Mouse (Mus musculus): Measurements from ENCODE around the gene Nkd1. TPM values are rescaled to one million over a fixed set of nuclear protein-coding genes. Genes with fewer than 3 reads are reported as not detected.

Nkd1 gene
- total and polyA plus RNA-seq, 3 experiments = 0.05 TPM; not detected in 2

DNA sequence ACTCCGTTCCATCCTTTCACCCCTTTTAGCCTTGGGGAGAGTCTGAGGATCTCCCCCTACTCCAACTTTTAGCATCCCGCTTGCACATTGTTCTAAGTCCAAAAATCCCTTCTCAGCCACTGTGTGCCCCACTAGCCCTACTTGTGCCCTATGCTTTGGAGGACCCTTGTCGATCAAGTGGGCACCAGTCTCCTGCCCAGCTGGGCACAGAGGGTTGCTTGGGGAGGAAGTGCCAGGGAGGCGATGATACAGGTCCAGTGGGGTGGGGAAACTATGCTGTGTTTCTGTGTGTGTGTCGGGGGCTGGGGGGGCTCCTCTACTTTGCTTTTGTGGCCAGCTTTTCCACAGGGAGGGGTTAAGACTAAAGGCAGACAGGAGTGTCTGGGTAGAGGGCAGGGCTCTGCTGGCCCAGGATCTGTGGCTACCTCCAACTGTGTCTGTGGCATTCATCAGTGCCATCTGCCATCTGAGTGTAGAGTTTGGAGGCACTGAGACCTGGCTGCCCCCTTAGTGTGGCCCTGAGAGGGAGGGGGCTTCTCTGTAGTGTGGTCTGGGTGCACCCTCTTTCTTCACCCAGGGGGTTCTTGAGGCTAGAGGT is 1.4 kb downstream of the Nkd1 start:
- TF ChIP-seq GATA2 (IDR thresholded peaks at IDR 0.05; ENCODE audit: borderline replicate concordance, low read depth, low read length) (no peak), POLR2AphosphoS5 (IDR thresholded peaks at IDR 0.05; ENCODE audit: insufficient replicate concordance, low read depth, low read length) (no peak), CTCF (IDR thresholded peaks at IDR 0.05; ENCODE audit: low read depth, low read length) (no peak), TAL1 (conservative IDR thresholded peaks at IDR 0.05; ENCODE audit: low read depth, low read length) (no peak), GATA1 (IDR thresholded peaks at IDR 0.05; ENCODE audit: borderline replicate concordance, low read length) (no peak)
- H3K4me3 ChIP-seq (ENCODE audit: low read depth, low read length) = no peak overlapping the region
- H3K36me3 ChIP-seq (replicated peaks) = no peaks in the 10 kb centered on the region
- H3K9me3 ChIP-seq (replicated peaks) = peaks cover 24% of the 10 kb centered on the region
- H3K4me1 ChIP-seq (ENCODE audit: insufficient read depth, low read depth, low read length) = no peaks in the 10 kb centered on the region
- no peak for ATAC-seq (ENCODE audit: extremely low read depth, insufficient number of reproducible peaks, low FRiP score, poor library complexity, severe bottlenecking)
- DNase-seq (ENCODE audit: low spot score) = no peak
- no peaks in the 10 kb centered on the region for H3K27me3 ChIP-seq (ENCODE audit: insufficient read depth, low read length)

DNA sequence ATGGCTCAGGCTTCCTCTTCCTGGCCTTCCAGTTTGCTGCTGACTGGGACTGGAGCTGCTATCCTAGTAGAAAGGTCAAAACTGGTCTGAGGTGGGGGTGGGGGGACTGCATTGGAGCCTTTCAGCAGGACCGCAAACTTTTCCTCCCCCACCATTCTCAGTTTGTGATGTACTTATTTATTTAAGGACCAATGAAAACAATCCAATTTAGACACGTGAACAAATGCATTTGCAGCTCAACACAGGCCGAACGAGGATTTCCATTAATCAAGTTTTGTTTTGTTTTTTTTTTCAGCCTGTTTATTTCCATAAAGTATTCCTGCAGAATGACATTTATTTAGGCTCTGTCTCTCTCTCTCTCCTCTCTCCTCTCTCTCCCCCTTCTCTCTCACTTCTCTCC is 2.5 kb downstream of the Nkd1 start:
- no peak for DNase-seq (ENCODE audit: low spot score)
- TF ChIP-seq GATA2 (IDR thresholded peaks at IDR 0.05; ENCODE audit: borderline replicate concordance, low read depth, low read length) (no peak), TAL1 (conservative IDR thresholded peaks at IDR 0.05; ENCODE audit: low read depth, low read length) (no peak), POLR2AphosphoS5 (IDR thresholded peaks at IDR 0.05; ENCODE audit: insufficient replicate concordance, low read depth, low read length) (no peak), CTCF (IDR thresholded peaks at IDR 0.05; ENCODE audit: low read depth, low read length) (no peak), GATA1 (IDR thresholded peaks at IDR 0.05; ENCODE audit: borderline replicate concordance, low read length) (no peak)
- H3K36me3 ChIP-seq (replicated peaks) = no peaks in the 10 kb centered on the region
- no peak for ATAC-seq (ENCODE audit: extremely low read depth, insufficient number of reproducible peaks, low FRiP score, poor library complexity, severe bottlenecking)
- H3K4me1 ChIP-seq (ENCODE audit: insufficient read depth, low read depth, low read length) = no peaks in the 10 kb centered on the region
- no peak overlapping the region for H3K4me3 ChIP-seq (ENCODE audit: low read depth, low read length)
- H3K9me3 ChIP-seq (replicated peaks) = peaks cover 27% of the 10 kb centered on the region
- H3K27me3 ChIP-seq (ENCODE audit: insufficient read depth, low read length) = no peaks in the 10 kb centered on the region

DNA sequence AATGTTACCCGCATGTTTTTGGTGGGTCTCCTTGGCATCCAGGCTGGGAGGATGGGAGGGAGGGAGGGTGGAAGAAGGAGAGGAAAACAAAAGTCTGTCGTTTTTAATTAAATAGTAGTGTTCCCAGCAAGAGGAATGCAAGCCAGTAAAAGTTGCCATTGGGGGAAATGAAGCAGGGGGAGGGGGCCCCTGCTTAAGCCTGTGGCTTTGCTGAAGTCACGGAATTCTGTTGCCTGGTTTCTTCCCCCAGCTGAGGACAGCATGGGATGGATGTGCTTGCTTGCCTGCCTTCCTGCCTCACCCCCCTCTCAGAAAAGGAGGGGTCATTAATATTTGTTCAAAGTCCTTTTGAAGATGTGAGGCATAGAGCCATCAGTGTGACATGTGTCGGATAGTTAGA is 3.0 kb downstream of the Nkd1 start:
- H3K27me3 ChIP-seq (ENCODE audit: insufficient read depth, low read length) = no peaks in the 10 kb centered on the region
- ATAC-seq (ENCODE audit: extremely low read depth, insufficient number of reproducible peaks, low FRiP score, poor library complexity, severe bottlenecking) = no peak
- DNase-seq (ENCODE audit: low spot score) = no peak
- peaks cover 27% of the 10 kb centered on the region for H3K9me3 ChIP-seq (replicated peaks)
- H3K36me3 ChIP-seq (replicated peaks) = no peaks in the 10 kb centered on the region
- TF ChIP-seq GATA2 (IDR thresholded peaks at IDR 0.05; ENCODE audit: borderline replicate concordance, low read depth, low read length) = no peak
- TF ChIP-seq CTCF (IDR thresholded peaks at IDR 0.05; ENCODE audit: low read depth, low read length) = no peak
- no peak for TF ChIP-seq POLR2AphosphoS5 (IDR thresholded peaks at IDR 0.05; ENCODE audit: insufficient replicate concordance, low read depth, low read length)
- no peak for TF ChIP-seq TAL1 (conservative IDR thresholded peaks at IDR 0.05; ENCODE audit: low read depth, low read length)
- no peak for TF ChIP-seq GATA1 (IDR thresholded peaks at IDR 0.05; ENCODE audit: borderline replicate concordance, low read length)
- H3K4me1 ChIP-seq (ENCODE audit: insufficient read depth, low read depth, low read length) = no peaks in the 10 kb centered on the region
- H3K4me3 ChIP-seq (ENCODE audit: low read depth, low read length) = no peak overlapping the region

DNA sequence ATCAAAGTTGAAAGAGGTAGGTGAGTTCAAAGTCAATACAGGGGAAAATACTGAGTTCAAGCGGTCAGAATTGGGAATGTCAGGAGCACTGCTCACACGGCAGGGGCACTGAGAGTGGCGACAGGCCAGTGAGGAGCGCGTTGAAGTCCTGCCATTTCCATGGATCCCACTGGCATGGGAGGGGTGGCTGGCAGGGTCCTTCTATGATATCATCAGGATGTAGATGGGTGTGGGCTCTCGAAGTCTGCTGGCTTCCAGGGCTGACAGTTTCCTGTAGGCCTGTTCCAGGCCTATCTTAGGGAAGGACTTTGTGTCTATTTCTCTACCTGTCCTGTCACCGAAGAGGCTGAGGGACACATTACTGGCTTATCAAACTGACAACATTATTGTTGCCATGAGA is 3.7 kb downstream of the Nkd1 start:
- Histone ChIP-seq H3K4me3 (ENCODE audit: low read depth, low read length) (no peak overlapping the region), H3K27me3 (ENCODE audit: insufficient read depth, low read length) (no peaks in the 10 kb centered on the region), H3K9me3 (replicated peaks) (peaks cover 27% of the 10 kb centered on the region), H3K36me3 (replicated peaks) (no peaks in the 10 kb centered on the region), H3K4me1 (ENCODE audit: insufficient read depth, low read depth, low read length) (no peaks in the 10 kb centered on the region)
- no peak for ATAC-seq (ENCODE audit: extremely low read depth, insufficient number of reproducible peaks, low FRiP score, poor library complexity, severe bottlenecking)
- DNase-seq (ENCODE audit: low spot score) = no peak
- no peak for TF ChIP-seq GATA1 (IDR thresholded peaks at IDR 0.05; ENCODE audit: borderline replicate concordance, low read length)
- TF ChIP-seq TAL1 (conservative IDR thresholded peaks at IDR 0.05; ENCODE audit: low read depth, low read length) = no peak
- no peak for TF ChIP-seq GATA2 (IDR thresholded peaks at IDR 0.05; ENCODE audit: borderline replicate concordance, low read depth, low read length)
- TF ChIP-seq POLR2AphosphoS5 (IDR thresholded peaks at IDR 0.05; ENCODE audit: insufficient replicate concordance, low read depth, low read length) = no peak
- no peak for TF ChIP-seq CTCF (IDR thresholded peaks at IDR 0.05; ENCODE audit: low read depth, low read length)

DNA sequence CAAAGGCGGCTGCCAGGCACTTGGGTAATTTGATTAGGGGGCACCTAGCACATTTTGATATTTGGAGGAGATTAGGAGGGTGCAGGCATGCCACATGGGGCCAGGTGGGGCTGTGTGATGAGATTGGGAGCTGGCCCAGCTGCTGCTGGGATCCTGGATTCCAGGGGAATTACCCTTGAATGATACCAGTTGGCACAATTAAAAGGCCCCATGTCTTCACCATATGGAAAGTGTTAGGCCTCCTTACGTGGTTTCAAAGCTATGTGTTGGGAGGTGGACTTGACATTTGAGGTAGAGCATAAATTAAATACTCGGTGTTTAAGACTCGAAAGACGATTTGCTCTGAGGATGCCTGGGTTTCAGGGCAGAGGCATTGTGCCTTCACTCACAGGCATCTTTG is 5.1 kb downstream of the Nkd1 start:
- Histone ChIP-seq H3K4me1 (ENCODE audit: insufficient read depth, low read depth, low read length) (no peaks in the 10 kb centered on the region), H3K4me3 (ENCODE audit: low read depth, low read length) (no peak overlapping the region), H3K9me3 (replicated peaks) (peaks cover 21% of the 10 kb centered on the region), H3K36me3 (replicated peaks) (no peaks in the 10 kb centered on the region), H3K27me3 (ENCODE audit: insufficient read depth, low read length) (no peaks in the 10 kb centered on the region)
- no peak for ATAC-seq (ENCODE audit: extremely low read depth, insufficient number of reproducible peaks, low FRiP score, poor library complexity, severe bottlenecking)
- TF ChIP-seq TAL1 (conservative IDR thresholded peaks at IDR 0.05; ENCODE audit: low read depth, low read length) (no peak), GATA2 (IDR thresholded peaks at IDR 0.05; ENCODE audit: borderline replicate concordance, low read depth, low read length) (no peak), GATA1 (IDR thresholded peaks at IDR 0.05; ENCODE audit: borderline replicate concordance, low read length) (no peak), CTCF (IDR thresholded peaks at IDR 0.05; ENCODE audit: low read depth, low read length) (no peak), POLR2AphosphoS5 (IDR thresholded peaks at IDR 0.05; ENCODE audit: insufficient replicate concordance, low read depth, low read length) (no peak)
- no peak for DNase-seq (ENCODE audit: low spot score)

DNA sequence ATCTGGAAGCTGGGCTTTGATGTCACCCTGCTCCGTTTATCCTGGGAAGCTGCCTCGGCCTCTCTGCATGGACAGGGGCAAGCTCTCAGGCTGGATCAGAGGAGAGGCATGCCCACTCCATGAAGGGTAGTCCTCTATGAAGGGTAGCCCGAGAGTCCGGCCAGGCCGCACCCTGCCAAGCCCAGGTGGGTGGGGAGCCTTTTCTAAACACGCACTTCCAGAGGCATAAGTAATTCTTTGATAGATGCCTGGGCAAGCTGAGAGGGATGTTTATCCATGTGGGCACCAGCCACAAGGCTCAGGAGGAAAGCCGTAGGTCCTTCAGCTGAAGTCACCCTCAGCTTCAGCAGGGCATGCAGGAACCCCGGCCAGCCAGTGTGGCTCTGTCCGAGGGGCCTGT is 7.0 kb downstream of the Nkd1 start:
- Histone ChIP-seq H3K4me3 (ENCODE audit: low read depth, low read length) (no peak overlapping the region), H3K36me3 (replicated peaks) (no peaks in the 10 kb centered on the region), H3K27me3 (ENCODE audit: insufficient read depth, low read length) (no peaks in the 10 kb centered on the region), H3K4me1 (ENCODE audit: insufficient read depth, low read depth, low read length) (no peaks in the 10 kb centered on the region), H3K9me3 (replicated peaks) (peaks cover 5% of the 10 kb centered on the region)
- no peak for DNase-seq (ENCODE audit: low spot score)
- no peak for TF ChIP-seq POLR2AphosphoS5 (IDR thresholded peaks at IDR 0.05; ENCODE audit: insufficient replicate concordance, low read depth, low read length)
- no peak for TF ChIP-seq TAL1 (conservative IDR thresholded peaks at IDR 0.05; ENCODE audit: low read depth, low read length)
- TF ChIP-seq GATA2 (IDR thresholded peaks at IDR 0.05; ENCODE audit: borderline replicate concordance, low read depth, low read length) = no peak
- no peak for TF ChIP-seq GATA1 (IDR thresholded peaks at IDR 0.05; ENCODE audit: borderline replicate concordance, low read length)
- no peak for TF ChIP-seq CTCF (IDR thresholded peaks at IDR 0.05; ENCODE audit: low read depth, low read length)
- ATAC-seq (ENCODE audit: extremely low read depth, insufficient number of reproducible peaks, low FRiP score, poor library complexity, severe bottlenecking) = no peak
